25 mouse cellular contexts compared by ENCODE assay signal in the genomic region with DNA sequence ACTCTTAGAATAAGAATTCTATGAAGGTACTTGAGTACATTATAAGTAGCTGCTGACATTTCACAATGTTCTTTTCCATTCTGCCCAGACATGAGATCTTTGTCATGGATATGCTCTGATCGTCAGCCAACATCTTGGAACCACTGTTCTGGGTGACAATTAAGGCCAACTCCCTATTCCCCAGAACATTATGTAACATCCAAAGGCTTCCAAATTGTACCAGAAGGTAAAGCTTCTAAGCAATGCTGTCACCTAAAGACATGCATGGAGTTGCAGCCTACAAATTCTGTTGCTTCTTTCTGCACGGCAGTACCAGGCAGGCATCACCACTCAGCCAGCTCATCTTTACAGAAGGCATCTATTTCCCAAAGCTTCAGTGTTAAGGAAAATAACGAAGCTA. TPM values are rescaled to one million over a fixed set of nuclear protein-coding genes. Genes with fewer than 3 reads are reported as not detected.
DNase-seq lines count a peak whose midpoint lies in the region; ATAC-seq lines count a peak whose summit lies in the region.
"Had no signal": no experiment of that assay in that cellular context is flagged by ENCODE, and none has a peak within 500 bp of the region (broad histone marks: within the 10 kb centered on the region; RNA-seq: fewer than 3 reads in every experiment).

No protein-coding gene starts in this region.

- no peaks in the 10 kb centered on the region for H3K36me3 ChIP-seq in lung, embryonic 16.5 days (ENCODE audit: control insufficient read depth, insufficient read depth, low read length)
- H3K36me3 ChIP-seq in heart, embryonic 12.5 days, result no peaks in the 10 kb centered on the region
- H3K36me3 ChIP-seq: embryonic facial prominence, embryonic 13.5 days; heart, embryonic 10.5 days; heart, embryonic 15.5 days; hindbrain, embryonic 13.5 days had no signal

- H3K27me3 ChIP-seq in lung, embryonic 16.5 days (ENCODE audit: control insufficient read depth, insufficient read depth, low read depth, low read length), result no peaks in the 10 kb centered on the region
- H3K27me3 ChIP-seq in heart, embryonic 12.5 days (replicated peaks), result no peaks in the 10 kb centered on the region
- H3K27me3 ChIP-seq: CH12.LX; embryonic facial prominence, embryonic 13.5 days; forebrain, embryonic 13.5 days; heart, embryonic 15.5 days; hindbrain, embryonic 13.5 days; Patski had no signal

- 73% methylated on average over 3 of the region's 3 CpGs for WGBS in lung, embryonic 16.5 days
- WGBS in heart, embryonic 12.5 days, result 71% methylated on average over 3 of the region's 3 CpGs

- ATAC-seq in lung, embryonic 16.5 days (ENCODE audit: low read depth), result peak; percentile 36; the same call in 1 of the 2 replicates
- ATAC-seq in heart, embryonic 12.5 days (ENCODE audit: insufficient number of reproducible peaks, low FRiP score), result no peak
- ATAC-seq: activated CD4-positive, CD25-positive, alpha-beta regulatory T cell, adult 4 months; forebrain, embryonic 13.5 days; hindbrain, postnatal 0 days; Patski had no signal

- H3K9ac ChIP-seq in lung, embryonic 16.5 days (ENCODE audit: low read length), result no peak overlapping the region
- H3K9ac ChIP-seq in heart, embryonic 12.5 days, result no peak overlapping the region
- H3K9ac ChIP-seq: embryonic facial prominence, embryonic 13.5 days; forebrain, embryonic 13.5 days; forebrain, postnatal 0 days; heart, embryonic 15.5 days; hindbrain, embryonic 13.5 days had no signal

- H3K4me1 ChIP-seq in lung, embryonic 16.5 days (replicated peaks; ENCODE audit: control insufficient read depth, insufficient read depth, low read length), result peaks cover 4% of the 10 kb centered on the region
- peaks cover 2% of the 10 kb centered on the region for H3K4me1 ChIP-seq in heart, embryonic 12.5 days (replicated peaks)
- H3K4me1 ChIP-seq: embryonic facial prominence, embryonic 13.5 days; forebrain, embryonic 13.5 days; heart, embryonic 15.5 days had no signal

- H3K4me2 ChIP-seq in lung, embryonic 16.5 days (ENCODE audit: low read depth, low read length), result no peak overlapping the region
- no peak overlapping the region for H3K4me2 ChIP-seq in heart, embryonic 12.5 days
- H3K4me2 ChIP-seq: embryonic facial prominence, embryonic 13.5 days; forebrain, embryonic 13.5 days; heart, embryonic 15.5 days; hindbrain, embryonic 13.5 days had no signal

- no peaks in the 10 kb centered on the region for H3K9me3 ChIP-seq in lung, embryonic 16.5 days (ENCODE audit: control insufficient read depth, low read length)
- H3K9me3 ChIP-seq in heart, embryonic 12.5 days (replicated peaks), result no peaks in the 10 kb centered on the region; the same call in 1 of the 2 replicates
- H3K9me3 ChIP-seq: embryonic facial prominence, embryonic 13.5 days; forebrain, embryonic 13.5 days; heart, embryonic 10.5 days; heart, embryonic 15.5 days; hindbrain, embryonic 13.5 days had no signal

- no peak overlapping the region for H3K27ac ChIP-seq in lung, embryonic 16.5 days (ENCODE audit: low read length)
- H3K27ac ChIP-seq in heart, embryonic 12.5 days (ENCODE audit: poor library complexity, severe bottlenecking), result no peak overlapping the region
- H3K27ac ChIP-seq: embryonic facial prominence, embryonic 13.5 days; forebrain, embryonic 13.5 days; heart, embryonic 10.5 days; heart, embryonic 15.5 days; hindbrain, embryonic 13.5 days; hindbrain, postnatal 0 days had no signal

- H3K4me3 ChIP-seq in lung, embryonic 16.5 days (ENCODE audit: low read length), result no peak overlapping the region
- no peak overlapping the region for H3K4me3 ChIP-seq in heart, embryonic 12.5 days
- H3K4me3 ChIP-seq: embryonic facial prominence, embryonic 13.5 days; forebrain, embryonic 13.5 days; heart, embryonic 10.5 days; heart, embryonic 15.5 days; hindbrain, embryonic 13.5 days had no signal

- peak; percentile 18 to 50 for DNase-seq in layer of hippocampus, adult 18-20 months (ENCODE audit: low spot score in 2 of 2)
- DNase-seq in layer of hippocampus, postnatal 14 days (ENCODE audit: low spot score in 2 of 2), result no peak
- DNase-seq in lung, postnatal 10 days, result no peak
- peak; percentile 75 for DNase-seq in brain, adult 2 months (ENCODE audit: low read depth, low spot score)
- DNase-seq in telencephalon, adult 2 months (ENCODE audit: low read depth, low spot score), result peak; percentile 61
- DNase-seq: adrenal gland, adult 2 months; adrenal gland, postnatal 36 days; cerebellum, adult 11-12 months; cerebellum, adult 9-10 months; cerebellum, postnatal 36 days; forebrain, postnatal 0 days; gastrocnemius, postnatal 36 days; heart, adult 18-20 months; heart, postnatal 14 days had no signal

RNA-seq across cellular contexts. Expression of gene Tlnrd1, which starts 15.9 kb away (rescaled TPM):
- 10 to 100 TPM; 21.5 to 23.9 TPM for total RNA-seq in layer of hippocampus, adult 18-20 months (2021)
- 10 to 100 TPM; 16.7 to 17.4 TPM for total RNA-seq in layer of hippocampus, postnatal 14 days (2021)
- polyA plus RNA-seq in lung, embryonic 16.5 days (2015; fragmentation: Nextera tagmentation; extraction: Ambion mirVana), result 10.4 and 10.5 TPM in 2 replicates
- 21.2 and 22.6 TPM in 2 replicates for polyA plus RNA-seq in heart, embryonic 12.5 days (2016; fragmentation: Nextera tagmentation; extraction: Ambion mirVana)

RNA-seq across cellular contexts. Expression of gene Mesd, which starts 16.1 kb away (rescaled TPM):
- 10 to 100 TPM; 65.8 to 68.1 TPM for total RNA-seq in layer of hippocampus, adult 18-20 months (2021)
- total RNA-seq in layer of hippocampus, postnatal 14 days (2021), result 10 to 100 TPM; 45.3 to 64.1 TPM
- polyA plus RNA-seq in lung, embryonic 16.5 days (2015; fragmentation: Nextera tagmentation; extraction: Ambion mirVana), result 118 and 132 TPM in 2 replicates
- 101 and 107 TPM in 2 replicates for polyA plus RNA-seq in heart, embryonic 12.5 days (2016; fragmentation: Nextera tagmentation; extraction: Ambion mirVana)

Comparison
In these comparisons a context has a peak if more than half of its experiments do, and no peak if none do; other contexts are left out.
1. DNase-seq: peak in layer of hippocampus, adult 18-20 months (2 of 2), brain, adult 2 months (single experiment) and telencephalon, adult 2 months (single experiment); none in layer of hippocampus, postnatal 14 days (0 of 2) and lung, postnatal 10 days (single experiment).